Mouse (Mus musculus) embryonic fibroblast, embryonic 13.5 days (primary cell): Measurements from ENCODE around the gene Fgfr3. TPM values are rescaled to one million over a fixed set of nuclear protein-coding genes. Genes with fewer than 3 reads are reported as not detected.
A peak's percentile ranks its signal among the peaks of the same experiment; 100 is the strongest.

Source experiments
- H3K27ac ChIP-seq: 2 replicates; pipeline ENCODE4 v1.5.1; 2012; ENCODE audit warnings: low read length, control low read depth, inconsistent platforms; ENCODE audit not compliant: insufficient read depth
- H3K4me1 ChIP-seq: 2 replicates; pipeline ENCODE4 v1.6.1; 2011; ENCODE audit warnings: low read length; ENCODE audit not compliant: control insufficient read depth, insufficient read depth
- H3K4me3 ChIP-seq: 2 replicates; pipeline ENCODE4 v1.5.1; 2011; ENCODE audit warnings: mild to moderate bottlenecking, control low read depth, low read length; ENCODE audit not compliant: insufficient read depth
- CTCF ChIP-seq: IDR thresholded peaks from 2 replicates; pipeline ENCODE4 v1.5.1; 2011; ENCODE audit warnings: mild to moderate bottlenecking, control low read depth, low read length, moderate library complexity, borderline replicate concordance; ENCODE audit not compliant: insufficient read depth
- POLR2A ChIP-seq: IDR thresholded peaks from 2 replicates; pipeline ENCODE4 v1.6.1; 2011; ENCODE audit warnings: low read depth, mild to moderate bottlenecking, control low read depth, low read length, moderate library complexity
- polyA plus RNA-seq: library from polyadenylated mRNA; stranded (reverse); fragments of >200 nt; gene quantifications from 2 replicates; pipeline ENCODE4 v1.2.4, GENCODE M21; 2011; ENCODE audit warnings: low read depth; ENCODE audit not compliant: missing spikeins, insufficient read length

The Fgfr3 gene
- 0.97 and 1.7 TPM in 2 replicates for polyA plus RNA-seq

DNA sequence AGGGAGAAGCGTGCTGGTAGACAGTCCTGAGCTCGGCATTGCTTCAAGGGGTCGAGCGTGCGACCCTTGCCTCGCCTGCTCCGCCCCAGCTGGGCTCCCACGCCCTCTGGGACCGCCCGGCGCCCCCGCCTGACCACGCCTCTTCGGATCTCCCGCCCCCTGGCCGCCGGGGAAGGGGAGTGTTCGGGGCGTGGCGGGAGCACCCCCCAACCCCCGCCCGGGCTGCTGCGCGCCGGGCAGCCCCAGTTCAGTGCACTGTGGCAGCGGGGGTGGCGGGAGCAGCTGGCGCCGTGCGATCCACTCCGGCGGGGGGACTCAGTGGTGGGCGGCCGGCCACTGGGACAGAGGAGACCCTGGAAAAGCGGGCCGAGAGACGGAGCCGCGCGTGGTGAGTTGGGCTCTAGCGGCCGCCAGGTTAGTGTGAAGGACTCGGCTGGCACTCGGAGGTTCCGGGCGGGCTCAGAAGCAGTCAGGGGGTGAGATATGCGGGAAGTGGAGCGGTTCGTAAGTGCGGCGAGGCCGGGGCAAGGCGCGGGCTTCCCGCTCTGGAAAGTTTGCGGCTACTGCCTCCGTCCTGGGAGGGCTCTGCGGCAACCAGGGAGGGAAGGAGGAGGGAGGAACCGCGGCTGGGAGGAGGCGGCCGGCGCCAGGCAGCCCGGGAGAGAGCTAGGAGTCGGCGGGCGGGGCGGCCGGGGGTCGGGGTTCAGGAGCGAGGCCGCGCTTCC lies at the start of gene Fgfr3:
TSS of gene Fgfr3 (plus strand) at position 134 of the 725 bp plus-strand sequence.
- Histone ChIP-seq H3K27ac (no peak within 1 kb of the TSS), H3K4me1 (no peaks in the 10 kb centered on the region), H3K4me3 (peak within 1 kb of the TSS; percentile 51)
- TF ChIP-seq POLR2A = no peak; the same call in 1 of the 2 replicates
- no peak for TF ChIP-seq CTCF

DNA sequence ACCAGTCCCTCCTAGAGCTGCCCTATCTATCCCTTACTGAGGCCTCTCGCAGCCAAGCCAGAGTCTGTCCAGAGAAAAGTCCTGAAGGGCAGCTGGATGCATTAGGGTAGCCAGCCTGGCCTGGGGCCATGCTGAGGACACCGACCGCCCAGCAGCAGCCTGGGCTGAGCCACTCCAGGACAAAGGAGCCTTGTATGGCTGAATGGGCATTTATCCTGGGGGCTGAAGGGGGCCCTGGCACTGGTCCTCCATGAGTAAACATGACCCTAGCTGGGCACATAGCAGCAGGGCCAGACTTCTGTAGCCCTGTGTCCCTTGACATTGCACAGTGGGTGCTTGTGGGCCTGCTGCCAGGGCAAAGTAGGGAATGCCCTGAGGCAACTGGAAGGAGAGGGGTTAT lies 47.0 kb upstream of the Fgfr3 start:
- TF ChIP-seq CTCF = no peak
- TF ChIP-seq POLR2A = no peak
- Histone ChIP-seq H3K27ac (no peak overlapping the region), H3K4me1 (no peaks in the 10 kb centered on the region), H3K4me3 (no peak overlapping the region)

DNA sequence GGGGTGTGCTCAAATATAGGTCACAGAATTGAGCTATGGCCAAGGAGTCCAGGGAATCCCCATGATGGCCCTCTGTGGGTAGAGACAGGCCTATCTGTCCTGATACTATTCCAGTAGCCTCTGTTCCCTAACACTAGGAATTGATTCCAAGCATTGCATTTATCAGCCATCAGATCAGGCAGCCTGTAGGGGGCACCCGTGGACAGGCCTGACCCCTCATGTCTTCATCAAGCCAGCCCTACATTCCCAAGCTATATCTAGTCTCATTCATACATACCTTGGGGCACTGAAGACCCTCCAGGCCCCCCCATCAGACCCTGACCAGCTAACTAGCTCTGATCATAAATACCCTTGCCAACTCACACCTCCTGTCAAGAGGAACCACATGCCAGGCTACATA lies 45.5 kb upstream of the Fgfr3 start:
- H3K27ac ChIP-seq = no peak overlapping the region
- TF ChIP-seq POLR2A (no peak), CTCF (peak; percentile 51; the same call in 1 of the 2 replicates)
- no peak overlapping the region for H3K4me3 ChIP-seq
- H3K4me1 ChIP-seq = no peaks in the 10 kb centered on the region

DNA sequence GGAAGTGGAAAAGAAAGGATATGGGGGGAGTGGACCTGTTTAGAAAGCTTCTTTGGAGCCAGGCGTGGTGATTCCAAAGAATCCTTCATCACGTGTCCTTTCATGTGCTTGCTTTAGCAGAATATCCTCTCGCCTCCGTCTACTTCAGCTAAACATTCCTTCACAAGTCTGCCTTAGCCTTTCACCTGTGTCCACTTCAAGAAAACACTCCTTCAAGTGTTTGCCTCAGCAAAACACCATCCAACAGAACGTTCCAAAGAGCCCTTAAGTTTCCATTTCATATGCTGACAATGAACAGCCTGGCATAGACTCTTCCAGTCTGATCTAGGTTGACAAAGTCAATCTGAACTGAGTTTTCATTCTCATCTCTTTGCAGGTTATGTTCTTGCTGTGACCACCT lies 43.2 kb upstream of the Fgfr3 start:
- TF ChIP-seq CTCF (no peak), POLR2A (no peak)
- Histone ChIP-seq H3K4me1 (no peaks in the 10 kb centered on the region), H3K4me3 (no peak overlapping the region), H3K27ac (no peak overlapping the region)

DNA sequence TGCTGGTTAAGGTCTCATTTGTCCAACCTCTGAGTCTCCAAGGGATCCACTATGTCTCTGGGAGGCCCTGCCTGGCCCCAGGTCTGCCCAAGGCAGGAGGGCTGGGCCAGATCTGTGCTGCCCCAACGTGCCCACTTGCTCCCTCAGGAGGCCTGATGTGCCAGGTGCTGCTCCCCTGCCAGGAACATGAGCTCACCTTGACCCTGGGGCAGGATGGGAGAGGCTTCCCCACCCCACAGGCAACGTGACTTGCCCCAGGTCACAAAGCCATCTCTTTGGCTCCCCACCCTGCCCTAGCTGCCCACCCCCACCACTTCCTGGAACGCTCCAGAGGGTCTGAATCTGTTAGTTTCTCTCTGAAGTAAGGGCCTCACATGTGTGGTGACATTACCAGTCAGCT lies 40.4 kb upstream of the Fgfr3 start:
- Histone ChIP-seq H3K4me1 (no peaks in the 10 kb centered on the region), H3K27ac (no peak overlapping the region), H3K4me3 (no peak overlapping the region)
- TF ChIP-seq CTCF = no peak
- no peak for TF ChIP-seq POLR2A

DNA sequence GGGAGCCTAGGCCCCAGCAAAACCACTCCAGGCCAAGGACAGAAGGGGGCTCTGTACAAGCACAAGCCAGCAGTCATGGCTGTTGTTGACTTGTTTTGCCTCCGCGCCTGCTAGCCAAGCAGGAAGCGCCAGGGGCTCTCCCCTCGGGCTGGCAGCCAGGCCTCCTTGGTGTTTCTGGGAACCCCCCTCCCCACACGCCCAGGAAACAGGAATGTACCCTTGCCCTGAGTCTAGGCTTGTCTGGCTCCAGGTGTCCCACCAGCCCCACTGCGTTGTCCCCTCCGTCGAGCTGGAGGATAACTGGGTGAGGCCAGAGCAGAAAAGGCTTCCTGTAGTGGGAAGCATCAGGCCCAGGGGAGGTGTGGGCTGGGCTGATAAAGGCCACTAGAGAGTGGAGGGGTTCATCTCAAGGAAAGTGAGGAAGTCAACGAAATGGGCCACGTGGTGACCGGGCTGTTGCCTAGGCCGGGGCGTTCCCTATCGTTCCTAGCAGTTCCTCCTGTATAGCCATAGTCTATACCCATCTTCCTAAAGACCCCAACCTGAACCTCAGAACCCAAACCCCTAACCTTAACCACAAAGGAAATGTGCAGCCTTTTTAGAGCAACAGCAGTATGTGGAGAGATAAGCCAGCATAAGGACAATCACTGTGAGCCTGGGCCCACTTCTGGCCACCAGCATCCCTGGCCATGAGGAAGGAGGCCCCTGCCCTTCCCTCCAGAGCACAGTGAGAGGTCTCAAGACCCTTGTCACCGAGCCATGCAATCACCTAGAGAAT lies 39.7 kb upstream of the Fgfr3 start:
- no peak for TF ChIP-seq POLR2A
- no peak for TF ChIP-seq CTCF
- no peak overlapping the region for H3K27ac ChIP-seq

DNA sequence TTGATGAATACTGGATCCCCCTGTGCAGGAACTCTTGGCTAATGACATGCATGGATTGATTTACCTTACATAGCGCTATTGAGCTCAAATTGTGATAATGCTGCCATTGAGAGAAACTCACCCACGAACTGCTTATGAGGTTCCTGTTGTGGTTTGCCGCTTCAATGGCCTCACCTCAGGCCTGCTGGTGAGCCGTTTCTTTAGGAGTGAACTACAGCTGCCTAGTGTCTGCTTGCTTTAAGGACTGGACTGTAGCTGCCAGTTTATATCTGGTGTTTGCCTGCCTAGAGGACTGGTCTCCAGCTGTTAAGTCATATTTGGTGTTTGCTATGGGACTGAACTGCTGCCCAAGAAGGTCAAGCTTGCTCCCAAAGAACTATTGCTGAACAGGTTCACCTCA lies 38.5 kb upstream of the Fgfr3 start:
- TF ChIP-seq CTCF (no peak), POLR2A (no peak)
- Histone ChIP-seq H3K4me1 (no peaks in the 10 kb centered on the region), H3K27ac (no peak overlapping the region), H3K4me3 (no peak overlapping the region)

More for the DNA sequence above, 39.7 kb upstream of the Fgfr3 start:
- Histone ChIP-seq H3K4me1 (no peaks in the 10 kb centered on the region), H3K4me3 (no peak overlapping the region)

DNA sequence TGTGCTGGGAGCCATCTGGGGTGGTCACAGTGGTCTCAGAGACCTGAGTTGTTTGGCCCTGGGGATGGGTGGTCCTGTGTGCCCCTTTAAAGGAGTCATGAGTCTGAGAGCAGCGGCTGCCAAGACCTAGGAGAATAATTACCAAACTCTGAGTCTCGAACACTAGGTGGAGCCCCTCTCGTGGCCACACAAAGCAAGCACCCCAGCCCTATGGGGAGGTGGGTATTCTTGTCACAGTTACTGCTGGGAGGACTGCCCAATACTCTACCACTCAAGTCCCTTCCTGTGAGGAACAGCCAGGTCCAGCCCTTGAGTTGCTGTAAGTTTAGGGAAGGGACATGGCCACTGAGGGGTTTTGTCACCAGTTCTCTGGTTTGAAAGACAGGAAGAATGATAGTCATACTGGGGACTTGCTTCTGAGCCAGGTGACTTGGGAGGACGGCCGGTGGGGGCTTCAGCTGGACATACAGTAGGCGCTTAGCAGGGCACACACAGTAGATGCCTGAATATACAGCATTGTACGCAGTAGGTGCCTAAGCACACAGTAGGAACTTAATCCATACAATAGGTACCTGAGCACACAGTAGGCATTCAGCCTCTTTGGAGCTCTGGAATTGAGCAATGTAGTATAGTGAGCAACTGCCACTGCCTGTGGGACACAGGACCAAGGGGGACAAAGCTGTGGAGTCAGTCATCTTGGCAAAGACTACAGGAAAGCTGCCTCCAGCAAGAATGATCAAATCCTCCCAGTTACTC lies 37.4 kb upstream of the Fgfr3 start:
- Histone ChIP-seq H3K4me3 (no peak overlapping the region), H3K27ac (no peak overlapping the region)
- TF ChIP-seq POLR2A (no peak), CTCF (peak; percentile 34; the same call in 1 of the 2 replicates)

DNA sequence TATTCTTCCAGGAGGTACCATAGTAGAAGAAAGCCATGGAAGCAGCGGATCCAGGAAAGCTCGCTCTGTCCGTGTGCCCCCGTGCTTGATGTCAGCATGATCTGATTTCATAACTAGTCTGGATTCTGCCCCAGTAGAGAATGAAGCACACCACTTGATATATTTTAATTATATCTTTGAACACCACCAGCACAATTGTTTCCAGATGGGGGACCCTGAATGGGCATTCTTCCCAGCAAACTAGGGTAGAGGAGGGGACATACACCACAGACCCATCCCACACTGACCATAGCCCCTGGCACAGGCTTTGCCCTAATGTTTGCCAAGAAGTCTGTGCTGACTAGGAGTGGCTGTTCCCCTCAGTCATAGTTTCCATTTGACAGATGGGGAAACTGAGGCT lies 36.5 kb upstream of the Fgfr3 start:
- Histone ChIP-seq H3K4me3 (no peak overlapping the region), H3K27ac (no peak overlapping the region)

More for the DNA sequence above, 37.4 kb upstream of the Fgfr3 start:
- H3K4me1 ChIP-seq = no peaks in the 10 kb centered on the region

More for the DNA sequence above, 36.5 kb upstream of the Fgfr3 start:
- TF ChIP-seq CTCF (no peak), POLR2A (no peak)
- no peaks in the 10 kb centered on the region for H3K4me1 ChIP-seq
